Mouse (Mus musculus) embryonic stem cell, embryonic (primary cell): Measurements from ENCODE around the gene Cdkal1.

ENCODE experiments used
- CTCF ChIA-PET, 4 experiments: fragments of 300-600 bp in 2 of 4; fragments of 350-600 bp in 2 of 4; sonication (Branson Sonifier 250); formaldehyde crosslinking; loops; one replicate each; lab custom pipeline; 2022; ENCODE audit warnings: inconsistent platforms in 2 of 4; lab: Charles Lee
- POLR2A ChIA-PET, 4 experiments: fragments of 300-600 bp in 2 of 4; fragments of 350-600 bp in 2 of 4; sonication (Branson Sonifier 250); formaldehyde crosslinking; loops; one replicate each; lab custom pipeline; 2022; ENCODE audit warnings: antibody characterized with exemption in 4 of 4, inconsistent platforms in 1 of 4; lab: Charles Lee

Gene Cdkal1

DNA sequence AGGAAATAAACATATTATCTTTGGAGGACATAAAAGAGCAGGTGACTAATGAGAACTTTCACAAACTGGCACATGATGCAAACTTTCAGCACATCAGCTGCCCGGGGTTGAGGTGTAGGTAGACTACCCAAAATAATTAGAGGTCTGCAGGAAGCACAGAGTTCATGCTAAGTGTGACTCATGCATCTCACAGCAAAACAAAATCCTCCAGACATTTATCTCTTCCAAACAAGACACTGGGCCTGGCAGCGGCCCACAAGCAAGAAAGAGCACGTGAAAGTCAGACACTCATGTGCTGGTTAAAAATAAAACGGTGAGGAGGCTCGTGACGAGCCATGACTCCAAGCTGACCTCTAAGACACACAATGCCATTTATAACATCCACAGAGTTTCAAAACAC lies 217.7 kb downstream of the Cdkal1 start:
- CTCF ChIA-PET, result no interaction called here
- POLR2A ChIA-PET, result interaction anchor here in 1 of 4 experiments (1.4 to 1.9 kb wide), 2 partner anchors 8 to 26 kb away, joined by 4 read pairs; no protein-coding TSS in a partner anchor

DNA sequence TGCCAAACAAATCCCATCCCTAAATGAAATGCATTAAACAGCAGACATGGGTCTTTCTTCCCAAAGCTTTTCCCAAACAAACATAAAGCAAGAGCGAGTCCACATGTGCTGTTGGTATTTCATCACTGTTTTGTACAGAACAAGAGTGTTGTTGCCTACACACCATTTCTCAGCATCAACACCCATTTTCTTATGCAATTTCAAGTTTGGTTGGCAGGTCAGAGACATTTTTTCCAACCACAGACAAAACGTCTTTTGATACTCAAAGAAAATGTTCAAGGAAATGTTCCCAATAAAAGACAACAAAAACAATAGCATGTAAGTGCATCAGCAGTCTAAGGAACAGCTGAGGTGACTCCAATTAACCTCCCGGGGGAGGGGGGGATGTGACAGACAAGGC lies 219.9 kb downstream of the Cdkal1 start:
- ChIA-PET POLR2A (no interaction called here), CTCF (no interaction called here)

- CTCF ChIA-PET, result no interaction called here
- POLR2A ChIA-PET, result no interaction called here
Measured at GRCm38 (mm10) chr13:29631342-29631741, 224.1 kb downstream of the Cdkal1 start.

- ChIA-PET CTCF (no interaction called here), POLR2A (interaction anchor here in 2 of 4 experiments (0.6 to 2.4 kb wide), 3 partner anchors 12 to 192 kb away, joined by 3 to 6 read pairs (median 3); no protein-coding TSS in a partner anchor)
Measured at GRCm38 (mm10) chr13:29628607-29629006, 226.9 kb downstream of the Cdkal1 start.

GRCm38 (mm10) chr13:29627438-29628124 lies 227.9 kb downstream of the Cdkal1 start:
- ChIA-PET POLR2A (interaction anchor here in 1 of 4 experiments (2.4 kb wide), 1 partner anchor 13 kb away, joined by 6 read pairs; no protein-coding TSS in a partner anchor), CTCF (no interaction called here)

DNA sequence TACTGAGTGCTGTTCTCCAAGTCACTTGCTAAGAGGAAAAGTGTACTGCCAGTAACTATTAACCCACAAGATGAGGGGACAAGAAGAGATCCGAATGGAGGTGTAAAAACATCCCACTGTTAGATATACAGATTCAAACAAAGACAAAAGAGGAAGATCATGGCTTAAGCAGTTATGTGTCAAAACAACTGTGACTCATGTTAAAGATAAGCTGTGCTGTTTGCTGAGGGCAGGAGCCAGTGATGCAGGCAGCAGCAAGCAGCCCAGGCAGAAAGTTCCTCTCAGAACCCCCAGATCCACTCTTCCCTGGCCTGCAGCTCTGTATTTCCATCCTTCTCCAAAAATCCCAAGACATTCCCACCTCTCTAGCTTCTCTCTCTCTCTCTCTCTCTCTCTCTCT lies 230.5 kb downstream of the Cdkal1 start:
- POLR2A ChIA-PET, result no interaction called here
- CTCF ChIA-PET, result interaction anchor here in 2 of 4 experiments (0.6 to 0.7 kb wide), 2 partner anchors 210 to 1040 kb away, joined by 4 to 6 read pairs; no protein-coding TSS in a partner anchor

GRCm38 (mm10) chr13:29623636-29624239 lies 231.7 kb downstream of the Cdkal1 start:
- ChIA-PET CTCF (no interaction called here), POLR2A (no interaction called here)

DNA sequence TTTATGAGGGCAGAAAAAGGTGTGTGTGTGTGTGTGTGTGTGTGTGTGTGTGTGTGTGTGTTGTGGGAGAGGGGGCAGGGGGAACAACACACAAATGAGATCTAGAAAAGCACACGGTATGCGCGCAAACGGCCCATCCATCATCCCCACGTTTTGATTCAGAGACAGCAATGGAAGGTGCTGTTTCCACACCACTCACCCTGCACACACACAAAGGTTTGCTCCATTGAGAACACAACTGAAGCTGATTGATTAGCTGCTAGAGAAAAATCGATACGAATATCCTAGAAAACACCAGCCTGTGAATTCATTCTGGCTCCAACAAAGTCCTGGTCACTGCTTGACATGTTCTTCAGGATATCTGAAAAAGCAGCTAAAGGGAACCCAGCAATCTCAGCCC lies 233.6 kb downstream of the Cdkal1 start:
- ChIA-PET CTCF (no interaction called here), POLR2A (interaction anchor here in 1 of 4 experiments (0.7 to 1.0 kb wide), 2 partner anchors 9 to 378 kb away, joined by 3 to 4 read pairs; no protein-coding TSS in a partner anchor)

- ChIA-PET CTCF (no interaction called here), POLR2A (interaction anchor here in 1 of 4 experiments (0.7 to 1.9 kb wide), 2 partner anchors 9 to 378 kb away, joined by 4 to 5 read pairs; no protein-coding TSS in a partner anchor)
Measured at GRCm38 (mm10) chr13:29621363-29621762, 234.1 kb downstream of the Cdkal1 start.

- POLR2A ChIA-PET, result interaction anchor here in 1 of 4 experiments (0.6 to 1.9 kb wide), 3 partner anchors 9 to 200 kb away, joined by 3 to 5 read pairs (median 4); no protein-coding TSS in a partner anchor
- CTCF ChIA-PET, result no interaction called here
Measured at GRCm38 (mm10) chr13:29620826-29621225, 234.6 kb downstream of the Cdkal1 start.

GRCm38 (mm10) chr13:29616654-29617171 lies 238.8 kb downstream of the Cdkal1 start:
- POLR2A ChIA-PET, result interaction anchor here in 2 of 4 experiments (0.5 to 0.7 kb wide), 3 partner anchors 30 to 683 kb away, joined by 3 to 11 read pairs (median 4); no protein-coding TSS in a partner anchor
- CTCF ChIA-PET, result no interaction called here

GRCm38 (mm10) chr13:29615987-29616386 lies 239.5 kb downstream of the Cdkal1 start:
- POLR2A ChIA-PET, result no interaction called here

DNA sequence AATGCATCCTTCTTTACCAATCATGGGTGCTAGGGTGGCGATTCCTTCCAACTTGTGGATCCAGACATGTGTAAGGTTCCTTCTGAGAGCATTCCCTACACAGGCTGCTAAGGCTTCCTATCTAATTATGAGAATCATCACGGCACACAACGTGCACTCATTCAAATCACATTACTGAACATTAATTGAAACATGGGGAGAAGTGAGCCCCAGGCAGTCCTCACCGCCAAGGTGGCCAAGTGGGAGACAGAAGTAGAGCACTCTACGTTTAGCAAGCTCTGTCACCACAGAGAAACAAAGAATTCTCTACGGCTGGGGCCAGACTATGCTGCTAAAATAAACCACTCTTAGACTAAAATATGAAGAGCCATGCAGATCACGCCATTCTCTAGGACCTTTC lies 240.4 kb downstream of the Cdkal1 start:
- ChIA-PET POLR2A (no interaction called here), CTCF (no interaction called here)

More at GRCm38 (mm10) chr13:29615987-29616386, 239.5 kb downstream of the Cdkal1 start:
- CTCF ChIA-PET, result no interaction called here

DNA sequence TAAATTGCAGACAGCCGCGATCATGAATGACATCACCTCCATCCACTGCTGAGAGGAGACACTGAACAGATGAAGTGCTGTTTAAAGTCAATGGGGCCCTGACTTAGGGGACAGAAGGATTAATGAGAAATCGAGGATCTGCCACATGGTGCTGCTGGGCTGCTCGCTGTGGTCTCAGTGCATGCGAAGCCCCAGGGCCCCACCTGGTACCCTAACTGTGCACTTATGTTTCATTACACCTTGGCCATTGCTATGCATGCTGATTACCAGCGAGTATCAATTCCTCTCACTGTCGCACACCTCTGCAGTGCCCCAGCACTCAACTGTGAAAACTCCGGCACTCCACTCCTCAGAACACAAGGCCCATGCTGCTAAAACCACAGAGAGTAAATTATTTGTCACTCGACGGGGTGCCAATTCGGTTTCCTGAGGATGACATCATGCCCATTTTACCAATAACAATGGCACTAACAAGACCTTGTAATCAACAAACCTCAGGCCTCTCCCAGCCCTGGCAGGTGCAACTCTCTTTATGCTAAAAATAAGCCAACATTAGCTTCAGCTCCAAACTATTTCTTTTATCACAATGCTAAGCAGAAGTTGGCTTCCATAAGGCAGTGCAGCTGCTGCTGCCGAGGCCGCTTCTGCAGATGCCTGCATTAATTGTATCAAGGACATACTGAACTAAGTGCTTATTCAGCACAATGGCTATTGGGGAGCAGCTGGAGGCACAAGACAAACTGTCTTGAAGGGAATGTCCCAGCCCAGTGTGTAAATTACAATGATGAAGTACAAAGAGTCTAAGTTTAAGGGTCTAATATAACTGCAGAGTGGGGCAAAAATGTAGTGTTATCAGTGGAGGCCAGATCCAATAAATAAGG lies 245.2 kb downstream of the Cdkal1 start:
- ChIA-PET CTCF (interaction anchor here in 1 of 4 experiments (0.6 kb wide), 1 partner anchor 937 kb away, joined by 3 read pairs; no protein-coding TSS in a partner anchor), POLR2A (interaction anchor here in 1 of 4 experiments (1.3 kb wide), 1 partner anchor 10 kb away, joined by 4 read pairs; no protein-coding TSS in a partner anchor)

GRCm38 (mm10) chr13:29609441-29609840 lies 246.0 kb downstream of the Cdkal1 start:
- CTCF ChIA-PET, result interaction anchor here in 2 of 4 experiments (0.6 kb wide), 2 partner anchors 938 to 1927 kb away, joined by 3 to 4 read pairs; no protein-coding TSS in a partner anchor

GRCm38 (mm10) chr13:29604241-29604640 lies 251.2 kb downstream of the Cdkal1 start:
- ChIA-PET POLR2A (no interaction called here), CTCF (interaction anchor here in 2 of 4 experiments (0.6 to 0.7 kb wide), 2 partner anchors 647 kb away, joined by 3 to 5 read pairs; no protein-coding TSS in a partner anchor)

More at GRCm38 (mm10) chr13:29609441-29609840, 246.0 kb downstream of the Cdkal1 start:
- POLR2A ChIA-PET, result interaction anchor here in 1 of 4 experiments (1.3 kb wide), 1 partner anchor 9 kb away, joined by 4 read pairs; no protein-coding TSS in a partner anchor

- ChIA-PET CTCF (no interaction called here), POLR2A (no interaction called here)
Measured at GRCm38 (mm10) chr13:29603597-29603996, 251.9 kb downstream of the Cdkal1 start.

DNA sequence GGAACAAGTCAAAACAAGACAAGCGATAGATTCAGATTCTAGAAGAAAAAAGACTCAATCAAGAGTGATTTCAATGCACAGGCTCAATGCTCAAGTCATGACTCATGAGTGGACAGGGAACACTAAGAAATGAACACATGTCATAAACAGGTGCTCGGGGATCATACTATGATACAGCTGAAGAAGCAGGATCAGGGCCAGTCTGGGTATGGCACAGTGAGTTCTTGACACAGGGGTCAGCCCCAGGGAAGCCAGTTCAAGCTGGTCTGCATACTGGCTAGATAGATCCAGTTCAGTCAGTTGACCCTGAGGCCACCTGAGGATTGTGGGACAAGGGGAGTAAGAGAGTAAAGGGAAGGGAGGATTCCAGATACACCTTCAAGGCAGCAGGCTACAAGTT lies 254.4 kb downstream of the Cdkal1 start:
- ChIA-PET POLR2A (interaction anchor here in 2 of 4 experiments (0.6 to 1.2 kb wide), 2 partner anchors 8 to 564 kb away, joined by 3 to 4 read pairs; no protein-coding TSS in a partner anchor), CTCF (no interaction called here)
